Mouse (Mus musculus) adrenal gland, postnatal 0 days (tissue): ENCODE measurements around the gene Nrp2. TPM values are rescaled to one million over a fixed set of nuclear protein-coding genes. Genes with fewer than 3 reads are reported as not detected.

ENCODE experiments used
- polyA plus RNA-seq: library from polyadenylated mRNA; unstranded; fragments of >200 nt; fragmentation: Nextera tagmentation; extraction: Ambion mirVana; gene quantifications from 2 replicates; pipeline ENCODE4 v1.2.1, GENCODE M21; 2015

Nrp2 gene
- 10.2 and 11.9 TPM in 2 replicates for polyA plus RNA-seq

DNA sequence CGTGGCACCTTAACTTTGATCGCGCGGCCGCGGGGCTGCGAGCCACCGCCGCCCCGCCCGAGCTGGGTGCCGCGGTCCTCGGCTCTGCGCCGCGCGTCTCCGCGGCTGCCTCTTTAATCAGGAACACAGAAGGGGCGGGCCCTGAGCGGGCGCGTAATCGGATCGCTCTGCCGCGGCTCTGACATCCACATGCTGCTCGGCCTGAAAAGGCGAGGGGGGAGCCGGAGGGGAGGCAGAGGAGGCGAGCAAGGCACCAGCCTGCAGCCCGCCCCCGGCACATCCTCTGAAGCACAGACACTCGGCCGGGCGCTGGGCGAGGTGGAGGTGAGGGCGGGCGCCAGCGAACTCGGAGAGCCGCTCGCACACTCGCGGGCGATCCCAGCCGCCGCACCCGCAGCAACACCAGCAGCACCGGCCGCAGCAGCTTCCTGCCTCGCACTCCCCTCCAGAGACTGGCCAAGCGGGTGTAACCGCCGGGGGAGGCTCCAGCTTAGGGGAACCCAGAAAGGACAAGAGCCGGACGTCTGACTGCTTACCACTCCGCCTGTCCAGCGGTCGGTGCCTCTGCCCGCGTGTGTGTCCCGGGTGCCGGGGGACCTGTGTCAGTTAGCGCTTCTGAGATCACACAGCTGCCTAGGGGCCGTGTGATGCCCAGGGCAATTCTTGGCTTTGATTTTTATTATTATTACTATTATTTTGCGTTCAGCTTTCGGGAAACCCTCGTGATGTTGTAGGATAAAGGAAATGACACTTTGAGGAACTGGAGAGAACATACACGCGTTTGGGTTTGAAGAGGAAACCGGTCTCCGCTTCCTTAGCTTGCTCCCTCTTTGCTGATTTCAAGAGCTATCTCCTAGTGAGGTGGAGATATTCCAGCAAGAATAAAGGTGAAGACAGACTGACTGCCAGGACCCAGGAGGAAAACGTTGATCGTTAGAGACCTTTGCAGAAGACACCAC lies at the start of gene Nrp2:
Nrp2 (plus strand) TSS at position 128 of the 959 bp plus-strand sequence.

